ENCODE assay signal across 38 mouse cellular contexts in genomic region chr3:101306090-101306489, GRCm38 (mm10). TPM values are rescaled to one million over a fixed set of nuclear protein-coding genes. Genes with fewer than 3 reads are reported as not detected.
"Had no signal": no experiment of that assay in that cellular context is flagged by ENCODE, and none has a peak within 500 bp of the region (broad histone marks: within the 10 kb centered on the region; RNA-seq: fewer than 3 reads in every experiment).

No protein-coding gene starts in this region.

- DNase-seq: heart, adult 2 months; heart, postnatal 10 days; heart, postnatal 14 days; heart, postnatal 36 days; heart, postnatal 4 days; kidney, adult 11 months; kidney, adult 18-20 months; kidney, adult 2 months; kidney, adult 8-10 months; kidney, adult 9 months; kidney, postnatal 10 days; kidney, postnatal 14 days; kidney, postnatal 25 days; kidney, postnatal 36 days; kidney, postnatal 4 days; layer of hippocampus, adult 9-11 months had no signal

- H3K4me3 ChIP-seq: heart, adult 2 months; heart, embryonic 10.5 days; heart, embryonic 12.5 days; heart, embryonic 13.5 days; heart, embryonic 15.5 days; hindbrain, embryonic 10.5 days; hindbrain, embryonic 12.5 days; hindbrain, embryonic 13.5 days; hindbrain, embryonic 15.5 days; intestine, embryonic 15.5 days; kidney, embryonic 15.5 days; layer of hippocampus, adult 2 months had no signal

- H3K9ac ChIP-seq: heart, embryonic 12.5 days; heart, embryonic 13.5 days; heart, embryonic 15.5 days; hindbrain, embryonic 12.5 days; hindbrain, embryonic 13.5 days; hindbrain, embryonic 14.5 days; hindbrain, embryonic 15.5 days; intestine, embryonic 15.5 days; kidney, embryonic 15.5 days had no signal

- H3K4me2 ChIP-seq: heart, embryonic 11.5 days; heart, embryonic 12.5 days; heart, embryonic 13.5 days; heart, embryonic 15.5 days; hindbrain, embryonic 12.5 days; hindbrain, embryonic 13.5 days; hindbrain, embryonic 14.5 days; hindbrain, embryonic 15.5 days; intestine, embryonic 15.5 days; kidney, embryonic 15.5 days had no signal

- H3K36me3 ChIP-seq: heart, embryonic 10.5 days; heart, embryonic 12.5 days; heart, embryonic 13.5 days; heart, embryonic 15.5 days; hindbrain, embryonic 10.5 days; hindbrain, embryonic 12.5 days; hindbrain, embryonic 13.5 days; hindbrain, embryonic 15.5 days; intestine, embryonic 15.5 days; kidney, embryonic 15.5 days had no signal

- H3K9me3 ChIP-seq: heart, embryonic 10.5 days; heart, embryonic 12.5 days; heart, embryonic 13.5 days; heart, embryonic 15.5 days; hindbrain, embryonic 10.5 days; hindbrain, embryonic 12.5 days; hindbrain, embryonic 13.5 days; hindbrain, embryonic 15.5 days; intestine, embryonic 15.5 days; kidney, embryonic 15.5 days had no signal

- H3K27me3 ChIP-seq: heart, embryonic 12.5 days; hindbrain, embryonic 15.5 days; intestine, embryonic 15.5 days had no signal

- H3K27ac ChIP-seq: heart, adult 2 months; heart, embryonic 10.5 days; heart, embryonic 13.5 days; heart, embryonic 15.5 days; hindbrain, embryonic 10.5 days; hindbrain, embryonic 12.5 days; hindbrain, embryonic 13.5 days; hindbrain, embryonic 14.5 days; hindbrain, embryonic 15.5 days; hindbrain, postnatal 0 days; intestine, embryonic 15.5 days; kidney, embryonic 15.5 days; kidney, postnatal 0 days; layer of hippocampus, adult 2 months had no signal

- ATAC-seq: hindbrain, embryonic 16.5 days; hindbrain, postnatal 0 days; inflammation-experienced regulatory T-cells, adult 6 months; intestine, embryonic 15.5 days; intestine, embryonic 16.5 days; intestine, postnatal 0 days had no signal

- H3K4me1 ChIP-seq: intestine, embryonic 15.5 days had no signal

RNA-seq across cellular contexts. Expression of gene Cd2, which starts 18.4 kb away (rescaled TPM):
- polyA plus RNA-seq: heart, embryonic 12.5 days; heart, embryonic 13.5 days; heart, embryonic 14.5 days; heart, postnatal 0 days; hindbrain, embryonic 12.5 days; hindbrain, embryonic 13.5 days; hindbrain, embryonic 14.5 days; hindbrain, embryonic 15.5 days; hindbrain, postnatal 0 days; intestine, postnatal 0 days; kidney, embryonic 14.5 days; kidney, embryonic 15.5 days; kidney, postnatal 0 days had no signal
